Mouse (Mus musculus): Measurements from ENCODE around the gene Ube2e1. TPM values are rescaled to one million over a fixed set of nuclear protein-coding genes. Genes with fewer than 3 reads are reported as not detected.

Ube2e1 gene
- total RNA-seq, 2 experiments from 2014 or later, result 105 TPM

DNA sequence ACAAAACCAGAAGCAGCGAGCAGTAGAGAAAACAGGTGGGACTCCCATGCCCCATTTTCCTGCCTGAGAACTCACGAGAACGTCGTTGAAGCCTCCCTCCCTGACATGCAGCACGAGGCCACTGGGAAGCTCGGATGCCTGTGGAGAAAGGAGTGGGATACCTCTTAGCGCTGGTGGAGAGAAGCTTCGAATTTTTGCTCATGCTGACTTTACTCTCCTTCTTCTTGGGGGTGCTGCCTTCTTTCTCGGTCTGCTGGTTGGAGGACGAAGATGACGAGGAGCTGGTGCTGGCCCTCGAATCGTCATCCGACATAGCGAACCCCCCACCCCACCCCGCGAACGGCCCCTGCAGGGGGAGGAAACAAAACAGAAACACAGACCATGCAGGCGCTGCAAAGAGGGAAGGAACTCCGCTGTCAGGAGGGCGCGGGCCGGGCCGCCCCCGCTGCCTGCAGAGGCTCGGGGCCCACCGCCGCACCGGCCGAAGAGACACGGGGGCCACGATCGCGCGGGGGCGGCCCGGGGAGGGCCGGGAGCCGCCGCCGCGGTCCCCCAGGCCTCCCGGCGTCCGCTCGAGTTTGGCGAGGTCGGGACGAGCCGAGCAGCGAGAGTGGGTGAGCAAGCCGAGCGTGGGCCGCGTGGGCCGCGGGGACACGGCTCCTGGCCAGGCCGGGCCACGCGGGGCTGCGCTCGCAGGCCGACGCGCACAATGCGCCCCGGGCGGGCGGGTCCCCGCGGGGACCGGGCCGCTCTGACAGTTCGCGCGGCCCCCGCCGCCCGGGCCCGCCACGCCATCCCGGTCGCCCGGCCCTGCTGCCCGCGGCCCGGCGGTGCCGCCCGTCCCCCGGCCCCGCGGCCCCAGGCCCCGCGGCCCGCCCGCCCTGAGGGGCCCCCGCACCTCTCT is 618 bp downstream of the Ube2e1 start:
- intact Hi-C loops (cut with DNase I), result no loop called here
- peak in 1 of 2 experiments; percentile 29 for DNase-seq

- intact Hi-C loops (cut with DNase I), result no loop called here
- peak in 1 of 2 experiments; percentile 34 for DNase-seq
Measured at GRCm38 (mm10) chr14:18326968-18327672, 4.5 kb downstream of the Ube2e1 start.

- DNase-seq, result no peak
- intact Hi-C loops (cut with DNase I), result no loop called here
Measured at GRCm38 (mm10) chr14:18317457-18318411, 13.9 kb downstream of the Ube2e1 start.

- no peak for DNase-seq
- intact Hi-C loops (cut with DNase I), result no loop called here
Measured at GRCm38 (mm10) chr14:18304165-18304564, 27.5 kb downstream of the Ube2e1 start.

GRCm38 (mm10) chr14:18303262-18303661 is 28.4 kb downstream of the Ube2e1 start:
- intact Hi-C loops (cut with DNase I), result no loop called here

GRCm38 (mm10) chr14:18302750-18303149 is 28.9 kb downstream of the Ube2e1 start:
- intact Hi-C loops (cut with DNase I), result no loop called here
- DNase-seq, result no peak

More at GRCm38 (mm10) chr14:18303262-18303661, 28.4 kb downstream of the Ube2e1 start:
- DNase-seq, result peak; percentile 60 to 69

DNA sequence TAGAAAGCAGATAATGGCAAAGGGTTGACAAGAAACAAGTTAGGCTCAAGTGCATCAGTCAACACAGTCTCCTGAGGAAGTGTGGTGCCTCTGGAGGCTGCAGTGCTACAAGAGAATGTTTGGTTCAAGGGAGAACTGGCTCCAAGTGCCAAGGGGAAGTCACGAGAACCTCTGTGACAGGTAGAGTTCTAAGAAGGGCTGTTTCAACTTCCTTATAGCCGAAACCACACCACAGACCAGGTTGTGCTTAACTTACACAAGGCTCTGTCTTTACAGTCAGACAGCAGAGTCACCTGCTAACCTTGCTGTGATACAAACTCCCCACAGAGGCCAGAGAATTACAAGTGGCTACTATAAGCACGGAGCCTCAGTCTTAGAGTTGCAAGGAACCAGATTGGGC is 30.1 kb downstream of the Ube2e1 start:
- intact Hi-C loops (cut with DNase I), result no loop called here
- DNase-seq, result no peak

DNA sequence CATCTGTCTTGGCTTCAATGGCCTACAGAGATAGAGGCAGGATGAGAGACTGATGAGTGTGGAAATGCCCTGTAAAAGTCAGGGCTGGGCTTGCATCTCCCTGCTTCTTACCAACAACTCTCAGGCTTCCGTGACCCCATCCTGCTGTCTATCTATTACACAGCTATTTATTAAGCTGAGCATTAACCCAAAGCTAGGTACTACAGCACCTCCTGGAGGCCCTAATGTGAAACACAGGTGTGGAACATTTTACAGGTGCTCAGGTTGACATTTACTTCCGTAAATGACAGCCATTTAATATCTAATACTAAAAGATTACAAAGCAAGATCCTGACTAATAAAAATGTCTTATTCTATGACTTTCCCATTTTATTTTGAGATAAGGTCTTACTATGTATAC is 31.0 kb downstream of the Ube2e1 start:
- intact Hi-C loops (cut with DNase I), result no loop called here
- no peak for DNase-seq

DNA sequence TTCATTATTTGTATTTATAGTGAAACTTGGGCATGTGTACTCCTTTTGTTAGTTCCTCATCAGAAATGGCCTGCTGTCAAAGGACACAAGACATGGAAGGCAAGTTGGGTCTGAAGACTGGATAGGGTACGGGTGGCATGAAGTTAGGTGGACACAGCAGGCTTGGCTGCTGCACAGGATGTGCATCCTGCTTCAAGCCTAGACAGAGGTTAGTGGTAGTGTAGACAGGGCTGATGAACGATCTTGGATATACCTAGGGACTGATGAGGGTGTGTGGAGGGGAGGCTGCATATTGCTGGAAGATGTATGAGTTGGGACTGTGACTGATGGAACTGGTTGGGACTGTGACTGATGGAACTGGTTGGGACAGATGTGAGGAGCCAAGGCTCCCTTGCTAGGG is 32.8 kb downstream of the Ube2e1 start:
- no peak for DNase-seq
- intact Hi-C loops (cut with DNase I), result no loop called here

DNA sequence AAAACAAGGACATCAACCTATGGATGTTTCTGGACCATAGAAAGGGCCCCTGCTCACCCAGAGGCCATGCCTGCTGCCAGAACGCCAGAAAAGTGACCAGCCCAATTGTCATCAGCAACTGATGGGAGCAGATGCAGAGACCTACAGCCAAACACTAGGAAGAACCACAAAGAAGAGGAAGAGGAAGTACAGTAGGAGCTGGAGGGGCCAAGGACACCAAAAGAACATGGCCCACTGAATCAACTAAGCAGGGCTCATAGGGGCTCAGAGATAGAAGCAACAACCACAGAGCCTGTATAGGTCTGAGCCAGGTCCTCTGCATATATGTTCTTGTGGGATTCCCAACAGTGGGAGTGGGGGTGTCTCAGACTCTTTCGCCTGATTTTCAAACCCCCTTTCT is 34.2 kb downstream of the Ube2e1 start:
- intact Hi-C loops (cut with DNase I), result no loop called here
- no peak for DNase-seq

- no peak for DNase-seq
- intact Hi-C loops (cut with DNase I), result no loop called here
Measured at GRCm38 (mm10) chr14:18292578-18292977, 39.1 kb downstream of the Ube2e1 start.

GRCm38 (mm10) chr14:18292111-18292510 is 39.5 kb downstream of the Ube2e1 start:
- DNase-seq, result no peak
- intact Hi-C loops (cut with DNase I), result no loop called here

DNA sequence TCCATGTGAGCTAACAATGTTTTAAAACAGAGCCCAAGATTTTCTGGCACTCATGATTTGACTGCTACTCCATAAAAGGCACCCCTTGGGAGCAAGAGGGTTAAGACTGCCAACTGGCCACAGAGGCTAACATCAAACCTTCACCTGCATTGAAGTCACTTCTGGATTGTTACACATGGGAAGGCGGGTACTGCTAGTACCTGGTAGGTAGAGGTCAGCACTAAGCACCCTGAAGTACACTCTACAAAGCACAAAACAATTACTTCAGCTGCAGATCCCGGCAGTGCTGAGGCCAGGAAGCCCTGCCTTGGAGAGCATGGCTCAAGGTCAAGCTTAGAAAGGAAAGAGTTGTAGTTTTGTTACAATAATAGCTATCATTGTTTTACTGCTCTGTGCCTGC is 44.3 kb downstream of the Ube2e1 start:
- no peak for DNase-seq
- intact Hi-C loops (cut with DNase I), result no loop called here

DNA sequence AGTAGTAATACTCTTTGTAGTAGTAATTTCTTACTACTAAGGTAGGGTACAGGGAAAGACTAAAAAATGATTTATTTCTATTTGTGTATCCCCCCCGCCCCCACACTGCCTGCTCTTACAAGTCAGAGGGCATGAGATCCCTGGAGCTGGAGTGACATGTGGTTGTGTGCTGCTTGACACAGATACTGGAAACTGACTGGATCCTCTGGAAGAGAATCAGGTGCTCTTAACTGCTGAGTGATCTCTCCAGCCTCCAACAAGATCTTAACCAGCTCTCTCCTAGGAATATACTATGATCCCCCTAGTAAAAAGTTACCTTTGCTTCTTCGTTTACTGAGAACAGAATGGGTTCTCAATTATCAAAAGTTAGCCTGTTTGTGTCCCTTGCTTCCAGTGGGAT is 45.2 kb downstream of the Ube2e1 start:
- DNase-seq, result no peak
- intact Hi-C loops (cut with DNase I), result no loop called here

- intact Hi-C loops (cut with DNase I), result no loop called here
- no peak for DNase-seq
Measured at GRCm38 (mm10) chr14:18285476-18285875, 46.2 kb downstream of the Ube2e1 start.

DNA sequence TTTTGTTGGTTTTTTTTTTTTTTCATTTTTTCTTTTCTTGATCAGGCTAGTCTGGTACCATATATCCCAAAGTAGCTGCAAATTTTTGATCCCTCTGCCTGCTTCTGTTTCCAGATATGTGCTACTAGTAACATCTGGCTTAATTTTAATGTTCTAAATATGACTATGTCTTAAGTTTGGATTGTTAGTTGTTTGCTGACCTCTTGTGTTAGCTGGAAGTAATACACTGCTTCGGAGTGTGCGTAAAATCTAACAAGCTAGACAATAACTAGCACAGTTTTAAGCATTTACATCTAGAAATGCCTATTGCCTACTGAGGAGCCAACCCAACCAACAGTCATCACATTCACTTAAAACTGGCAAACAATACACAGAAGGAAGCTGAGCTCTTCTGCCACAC is 47.1 kb downstream of the Ube2e1 start:
- intact Hi-C loops (cut with DNase I), result no loop called here
- no peak for DNase-seq

- DNase-seq, result no peak
Measured at GRCm38 (mm10) chr14:18280375-18280774, 51.3 kb downstream of the Ube2e1 start.

DNA sequence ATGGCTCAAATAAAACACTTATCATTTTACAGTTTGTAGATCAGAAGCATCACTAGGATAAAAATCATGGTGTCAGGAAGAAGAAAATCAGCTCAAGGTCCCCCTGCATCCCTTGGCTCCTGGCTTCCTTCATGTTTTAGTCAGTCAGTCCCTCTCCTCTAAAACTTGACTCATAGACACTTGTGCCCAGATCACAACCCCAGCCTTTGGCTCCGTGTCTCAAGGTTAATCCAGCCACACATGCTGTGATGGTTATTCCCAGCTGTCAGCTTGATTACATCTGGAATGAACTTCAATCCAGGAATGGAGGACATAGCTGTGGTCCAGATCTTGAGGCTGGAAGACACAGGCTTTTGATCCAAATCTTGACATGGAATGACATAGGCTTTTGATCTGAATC is 57.1 kb downstream of the Ube2e1 start:
- intact Hi-C loops (cut with DNase I), result no loop called here
- no peak for DNase-seq

More at GRCm38 (mm10) chr14:18280375-18280774, 51.3 kb downstream of the Ube2e1 start:
- intact Hi-C loops (cut with DNase I), result loop anchor here (2.0 kb wide), 1 partner anchor 70 kb away; no protein-coding TSS in a partner anchor

GRCm38 (mm10) chr14:18271666-18272065 is 60.0 kb downstream of the Ube2e1 start:
- intact Hi-C loops (cut with DNase I), result loop anchor here (2.0 kb wide), 1 partner anchor 33 kb away; the partner anchor contains the start of gene Nr1d2

More at GRCm38 (mm10) chr14:18271666-18272065, 60.0 kb downstream of the Ube2e1 start:
- DNase-seq, result no peak
